ENCODE assay signal across 12 mouse cellular contexts in genomic region chr4:53900386-53900971, GRCm38 (mm10).
DNase-seq lines count a peak whose midpoint lies in the region; ATAC-seq and TF ChIP-seq lines count a peak whose summit lies in the region.
"Had no signal": no experiment of that assay in that cellular context is flagged by ENCODE, and none has a peak within 500 bp of the region (broad histone marks: within the 10 kb centered on the region; RNA-seq: fewer than 3 reads in every experiment).

No protein-coding gene starts in this region.

- TF ChIP-seq CTCF in hindbrain, postnatal 0 days (IDR thresholded peaks at IDR 0.05; ENCODE audit: low read depth): no peak

- no peak overlapping the region for H3K4me2 ChIP-seq in hindbrain, postnatal 0 days (ENCODE audit: low read depth, low read length)
- H3K4me2 ChIP-seq in hindbrain, embryonic 12.5 days (replicated peaks): no peak overlapping the region
- no peak overlapping the region for H3K4me2 ChIP-seq in midbrain, embryonic 14.5 days (ENCODE audit: low read length)
- H3K4me2 ChIP-seq: liver, embryonic 13.5 days had no signal

- DNase-seq in hindbrain, postnatal 0 days (ENCODE audit: low spot score): peak; percentile 54
- DNase-seq in adrenal gland, adult (ENCODE audit: inconsistent age in 2 of 2, low spot score in 1 of 2): peak; percentile 87 to 91
- DNase-seq in embryo, embryonic 9.5 days (ENCODE audit: extremely low spot score): peak; percentile 14
- no peak for DNase-seq in cerebellum, postnatal 4 days (ENCODE audit: low spot score in 2 of 2)
- DNase-seq in B cell, adult 2 months: no peak
- DNase-seq in midbrain, embryonic 14.5 days: no peak
- DNase-seq: cerebellum, adult 9-10 months; gastrocnemius, postnatal 25 days; liver, embryonic 13.5 days had no signal

- H3K4me1 ChIP-seq in hindbrain, postnatal 0 days (ENCODE audit: insufficient read depth, low read length): no peaks in the 10 kb centered on the region
- H3K4me1 ChIP-seq in hindbrain, embryonic 12.5 days: no peaks in the 10 kb centered on the region
- H3K4me1 ChIP-seq in midbrain, embryonic 14.5 days (ENCODE audit: control insufficient read depth, insufficient read depth, low read length): no peaks in the 10 kb centered on the region
- H3K4me1 ChIP-seq: liver, embryonic 13.5 days had no signal

- 35% methylated on average over 6 of the region's 6 CpGs for WGBS in hindbrain, postnatal 0 days
- 39% methylated on average over 6 of the region's 6 CpGs for WGBS in hindbrain, embryonic 12.5 days
- WGBS in midbrain, embryonic 14.5 days: 60% methylated on average over 6 of the region's 6 CpGs

- no peaks in the 10 kb centered on the region for H3K27me3 ChIP-seq in hindbrain, postnatal 0 days (ENCODE audit: insufficient read depth, low read length)
- no peaks in the 10 kb centered on the region for H3K27me3 ChIP-seq in hindbrain, embryonic 12.5 days
- H3K27me3 ChIP-seq in midbrain, embryonic 14.5 days (ENCODE audit: control insufficient read depth, insufficient read depth, low read length): no peaks in the 10 kb centered on the region
- H3K27me3 ChIP-seq: liver, embryonic 13.5 days had no signal

- H3K4me3 ChIP-seq in hindbrain, postnatal 0 days (ENCODE audit: low read length): no peak overlapping the region
- no peak overlapping the region for H3K4me3 ChIP-seq in hindbrain, embryonic 12.5 days
- H3K4me3 ChIP-seq in midbrain, embryonic 14.5 days (replicated peaks; ENCODE audit: low read depth, low read length): no peak overlapping the region
- H3K4me3 ChIP-seq: liver, embryonic 13.5 days; midbrain, embryonic 10.5 days had no signal

- no peaks in the 10 kb centered on the region for H3K36me3 ChIP-seq in hindbrain, postnatal 0 days (ENCODE audit: insufficient read depth, low read length)
- H3K36me3 ChIP-seq in hindbrain, embryonic 12.5 days: no peaks in the 10 kb centered on the region
- H3K36me3 ChIP-seq in midbrain, embryonic 14.5 days (ENCODE audit: control insufficient read depth, insufficient read depth, low read length): no peaks in the 10 kb centered on the region
- H3K36me3 ChIP-seq: liver, embryonic 13.5 days; midbrain, embryonic 10.5 days had no signal

- no peaks in the 10 kb centered on the region for H3K9me3 ChIP-seq in hindbrain, postnatal 0 days (ENCODE audit: low read length)
- H3K9me3 ChIP-seq in hindbrain, embryonic 12.5 days (replicated peaks): no peaks in the 10 kb centered on the region
- H3K9me3 ChIP-seq in midbrain, embryonic 14.5 days (ENCODE audit: control insufficient read depth, low read length): no peaks in the 10 kb centered on the region
- H3K9me3 ChIP-seq: liver, embryonic 13.5 days; midbrain, embryonic 10.5 days had no signal

- no peak overlapping the region for H3K9ac ChIP-seq in hindbrain, postnatal 0 days (replicated peaks; ENCODE audit: low read length)
- H3K9ac ChIP-seq in hindbrain, embryonic 12.5 days: no peak overlapping the region
- H3K9ac ChIP-seq in midbrain, embryonic 14.5 days (replicated peaks; ENCODE audit: low read length): no peak overlapping the region
- H3K9ac ChIP-seq: liver, embryonic 13.5 days had no signal

- peak; percentile 55 for ATAC-seq in hindbrain, postnatal 0 days
- ATAC-seq in hindbrain, embryonic 12.5 days (ENCODE audit: low FRiP score): no peak
- peak; percentile 55 for ATAC-seq in megakaryocyte, adult 5-6 weeks (ENCODE audit: poor library complexity, severe bottlenecking)
- ATAC-seq in midbrain, embryonic 14.5 days (ENCODE audit: low FRiP score, low TSS enrichment): no peak

- H3K27ac ChIP-seq in hindbrain, postnatal 0 days: 0 out of 2 replicates have a peak overlapping the region, but pooled peaks have one; percentile 8
- no peak overlapping the region for H3K27ac ChIP-seq in hindbrain, embryonic 12.5 days
- H3K27ac ChIP-seq in midbrain, embryonic 14.5 days (replicated peaks; ENCODE audit: low read depth, low read length): no peak overlapping the region
- H3K27ac ChIP-seq: liver, embryonic 13.5 days; midbrain, embryonic 10.5 days had no signal

Comparison
In these comparisons a context has a peak if more than half of its experiments do, and no peak if none do; other contexts are left out.
1. ATAC-seq: peak in hindbrain, postnatal 0 days (single experiment) and megakaryocyte, adult 5-6 weeks (single experiment); none in hindbrain, embryonic 12.5 days (single experiment) and midbrain, embryonic 14.5 days (single experiment).
2. DNase-seq: peak in hindbrain, postnatal 0 days (single experiment), adrenal gland, adult (2 of 2) and embryo, embryonic 9.5 days (single experiment); none in cerebellum, postnatal 4 days (0 of 2), B cell, adult 2 months (0 of 2) and midbrain, embryonic 14.5 days (single experiment).